Mouse (Mus musculus) embryonic facial prominence, embryonic 14.5 days (tissue): ENCODE results near the gene Cers2. TPM values are rescaled to one million over a fixed set of nuclear protein-coding genes. Genes with fewer than 3 reads are reported as not detected.

Experiments
- ATAC-seq: fragments of 200-750 bp; cut with Nextera tagmentation; 2 replicates; pipeline ENCODE4 v1.8.0; 2017; ENCODE audit warnings: low read depth, moderate number of reproducible peaks, moderate TSS enrichment
- DNase-seq: peaks from one replicate; pipeline ENCODE4 v3.0.0-alpha.2; 2015; ENCODE audit warnings: low spot score
- H3K27ac ChIP-seq: fragments of 300-500 bp; sonication (generic); replicated peaks from 2 replicates; pipeline ENCODE4 v1.5.1; 2014; ENCODE audit warnings: low read depth, mild to moderate bottlenecking, low read length, moderate library complexity
- H3K27me3 ChIP-seq: fragments of 300-500 bp; sonication (generic); replicated peaks from 2 replicates; pipeline ENCODE4 v1.6.1; 2014; ENCODE audit warnings: low read length; ENCODE audit not compliant: control insufficient read depth, insufficient read depth
- H3K36me3 ChIP-seq: fragments of 300-500 bp; sonication (generic); 2 replicates; pipeline ENCODE4 v1.6.1; 2014; ENCODE audit warnings: low read length, mixed read lengths; ENCODE audit not compliant: control insufficient read depth, insufficient read depth
- H3K4me1 ChIP-seq: fragments of 300-500 bp; sonication (generic); 2 replicates; pipeline ENCODE4 v1.6.1; 2014; ENCODE audit warnings: antibody characterized with exemption, low read length; ENCODE audit not compliant: control insufficient read depth, insufficient read depth
- H3K4me2 ChIP-seq: fragments of 300-500 bp; sonication (generic); 2 replicates; pipeline ENCODE4 v1.6.1; 2014; ENCODE audit warnings: low read depth, mild to moderate bottlenecking, low read length, moderate library complexity, mixed read lengths
- H3K4me3 ChIP-seq: fragments of 300-500 bp; sonication (generic); 2 replicates; pipeline ENCODE4 v1.5.1; 2014; ENCODE audit warnings: low read depth, mild to moderate bottlenecking, low read length
- H3K9ac ChIP-seq: fragments of 300-500 bp; sonication (generic); 2 replicates; pipeline ENCODE4 v1.6.1; 2014; ENCODE audit warnings: low read depth, mild to moderate bottlenecking, low read length, moderate library complexity, mixed read lengths
- H3K9me3 ChIP-seq: fragments of 300-500 bp; sonication (generic); 2 replicates; pipeline ENCODE4 v1.6.1; 2016; ENCODE audit warnings: low read length; ENCODE audit not compliant: control insufficient read depth
- WGBS: fragments of 180-500 bp; shearing (Covaris S2); extraction: QIAGEN DNeasy Blood & Tissue Kit; methylation state at CpG from one replicate; pipeline ENCODE4 v1.1.7; 2014; 5-methylcytosine and 5-hydroxymethylcytosine counted together
- polyA plus RNA-seq: library from polyadenylated mRNA; unstranded; fragments of >200 nt; fragmentation: Nextera tagmentation; extraction: Ambion mirVana; gene quantifications from 2 replicates; pipeline ENCODE4 v1.2.1, GENCODE M21; 2014

The Cers2 gene
- polyA plus RNA-seq, 1 experiment from 2014 or later, result 133 TPM

DNA sequence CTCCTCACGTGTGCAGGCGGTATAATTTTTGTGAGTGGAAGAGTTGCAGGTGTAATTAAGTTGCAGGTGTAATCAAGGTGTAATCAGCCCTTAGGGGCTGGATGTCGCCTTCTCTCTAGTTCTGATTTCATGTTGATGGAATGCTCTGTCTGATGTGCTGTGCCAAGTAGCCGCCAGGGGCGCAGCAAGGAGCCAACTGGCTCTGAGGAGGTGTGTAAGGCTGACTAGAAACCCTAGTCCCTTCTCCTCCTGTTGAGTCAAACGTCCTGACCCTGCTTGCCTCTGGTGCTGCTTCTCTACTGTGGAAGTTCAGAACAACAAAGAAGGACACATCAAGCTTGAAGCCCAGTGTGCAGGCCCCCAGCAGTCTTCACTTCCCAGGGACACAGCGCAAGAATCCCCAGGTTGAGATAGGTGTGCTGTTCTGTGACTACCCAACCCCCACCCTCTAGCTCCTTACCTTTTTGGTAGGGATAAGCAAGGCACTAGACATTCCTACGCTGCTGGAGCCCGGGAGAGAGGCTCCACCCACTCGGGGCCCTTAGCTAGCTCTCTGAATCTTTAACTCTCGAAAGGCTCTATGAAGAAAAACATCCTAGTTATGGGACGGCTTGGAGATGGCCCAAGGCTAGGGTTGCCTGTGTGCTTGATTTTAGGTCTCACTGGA, 3.0 kb downstream of the Cers2 start:
- no peaks in the 10 kb centered on the region for H3K27me3 ChIP-seq
- H3K4me2 ChIP-seq, result peak overlapping the region; percentile 37
- ATAC-seq, result no peak; the same call in 1 of the 2 replicates
- peaks cover 40% of the 10 kb centered on the region for H3K36me3 ChIP-seq
- peaks cover 12% of the 10 kb centered on the region for H3K4me1 ChIP-seq
- no peaks in the 10 kb centered on the region for H3K9me3 ChIP-seq
- no peak overlapping the region; the same call in 1 of the 2 replicates for H3K27ac ChIP-seq
- DNase-seq, result peak; percentile 69
- H3K9ac ChIP-seq, result 0 out of 2 replicates have a peak overlapping the region, but pooled peaks have one; percentile 26
- H3K4me3 ChIP-seq, result peak overlapping the region; percentile 17
- WGBS, result 16% methylated on average over 12 of the region's 12 CpGs

DNA sequence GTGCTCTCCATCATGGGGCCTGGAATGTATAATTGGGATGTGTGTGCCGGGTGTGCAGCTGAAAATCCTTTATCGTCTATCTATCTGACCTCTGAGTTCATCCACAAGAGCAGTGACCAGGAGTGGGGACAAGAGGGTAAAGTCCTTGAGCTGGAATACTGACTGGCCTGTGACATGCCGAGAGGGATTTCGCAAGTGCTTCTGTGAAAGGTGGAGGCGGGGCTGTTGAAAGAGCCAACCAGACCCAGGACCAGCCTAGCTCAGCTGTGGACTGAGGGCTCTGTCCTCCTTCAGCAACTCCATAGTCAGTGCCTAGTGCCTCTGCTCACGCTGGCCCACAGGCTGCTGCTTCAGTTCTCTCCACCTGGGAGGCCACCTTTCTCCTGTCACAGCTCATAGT, 4.0 kb downstream of the Cers2 start:
- Histone ChIP-seq H3K27me3 (no peaks in the 10 kb centered on the region), H3K4me2 (no peak overlapping the region), H3K4me1 (peaks cover 12% of the 10 kb centered on the region), H3K9ac (no peak overlapping the region), H3K36me3 (peaks cover 49% of the 10 kb centered on the region), H3K27ac (no peak overlapping the region), H3K4me3 (no peak overlapping the region), H3K9me3 (no peaks in the 10 kb centered on the region)
- ATAC-seq (no peak), DNase-seq (no peak)
- WGBS, result 55% methylated on average over 6 of the region's 6 CpGs

DNA sequence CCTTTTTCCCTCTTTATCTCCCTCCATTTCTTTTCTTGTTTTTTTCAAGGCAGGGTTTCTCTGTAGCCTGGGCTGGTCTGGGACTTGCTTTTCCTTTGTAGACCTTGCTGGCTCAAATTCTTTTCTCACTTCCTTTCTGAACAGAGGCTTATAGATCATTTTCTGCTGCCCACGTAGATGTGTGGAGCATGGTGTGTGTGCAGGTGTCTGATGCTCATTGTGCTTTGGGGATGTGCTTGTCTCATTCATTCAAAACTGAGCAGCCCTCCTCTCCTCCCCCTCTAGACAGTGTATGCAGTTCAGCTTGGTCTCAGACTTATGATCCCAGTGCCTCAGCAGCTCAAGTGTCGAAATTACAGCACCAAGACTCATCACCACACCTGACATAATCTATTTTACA, 4.5 kb downstream of the Cers2 start:
- Histone ChIP-seq H3K27ac (no peak overlapping the region), H3K36me3 (peaks cover 55% of the 10 kb centered on the region)

DNA sequence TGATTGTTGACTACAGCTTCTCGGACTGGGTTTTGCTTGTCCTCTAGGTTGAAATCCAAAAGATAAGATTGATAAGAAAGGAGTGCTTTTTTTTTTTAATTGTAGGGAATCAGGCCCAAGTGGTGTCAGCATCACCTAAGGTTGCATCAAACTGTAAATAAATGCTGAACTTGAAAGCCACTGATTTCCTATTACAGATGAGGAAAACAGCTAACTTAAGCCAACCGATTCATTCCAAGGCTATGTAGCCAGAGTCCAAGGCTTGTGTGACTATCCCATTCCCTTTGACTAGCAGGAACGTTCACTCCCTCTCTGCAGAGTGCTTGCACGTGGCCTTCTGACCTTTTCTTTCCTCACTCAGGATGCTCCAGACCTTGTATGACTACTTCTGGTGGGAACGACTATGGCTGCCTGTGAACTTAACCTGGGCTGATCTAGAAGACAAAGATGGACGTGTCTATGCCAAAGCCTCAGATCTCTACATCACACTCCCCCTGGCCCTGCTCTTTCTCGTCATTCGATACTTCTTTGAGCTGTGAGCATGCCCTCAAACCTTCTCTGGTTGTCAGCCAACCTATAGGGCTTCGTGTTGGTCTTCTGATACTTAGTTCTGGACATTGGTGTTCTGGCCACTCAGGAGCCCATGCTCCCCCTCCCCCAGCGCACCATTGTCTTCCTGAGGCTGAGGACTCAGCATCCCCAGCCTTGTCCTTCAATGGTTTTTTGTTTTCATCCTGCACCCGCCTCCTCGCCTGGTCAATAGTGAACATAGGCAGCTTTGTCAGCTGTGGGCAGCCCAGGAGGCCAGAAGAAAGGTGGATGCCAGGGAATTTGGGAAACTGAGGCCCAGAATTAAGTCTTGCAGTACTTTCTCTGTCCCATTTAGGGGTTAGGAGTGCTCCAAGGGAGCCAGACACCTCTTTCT, 5.4 kb downstream of the Cers2 start:
- Histone ChIP-seq H3K9me3 (no peaks in the 10 kb centered on the region), H3K4me1 (peaks cover 12% of the 10 kb centered on the region), H3K4me2 (no peak overlapping the region), H3K27me3 (no peaks in the 10 kb centered on the region), H3K27ac (no peak overlapping the region), H3K9ac (no peak overlapping the region), H3K4me3 (no peak overlapping the region), H3K36me3 (peaks cover 64% of the 10 kb centered on the region)
- DNase-seq, result no peak
- ATAC-seq, result no peak
- WGBS, result 68% methylated on average over 12 of the region's 12 CpGs

More for the DNA sequence above, 4.5 kb downstream of the Cers2 start:
- DNase-seq, result no peak
- Histone ChIP-seq H3K27me3 (no peaks in the 10 kb centered on the region), H3K9ac (0 out of 2 replicates have a peak overlapping the region, but pooled peaks have one; percentile 10), H3K4me3 (no peak overlapping the region), H3K4me1 (peaks cover 12% of the 10 kb centered on the region), H3K9me3 (no peaks in the 10 kb centered on the region), H3K4me2 (no peak overlapping the region)
- WGBS, result 67% methylated on average over 2 of the region's 2 CpGs
- ATAC-seq, result no peak

DNA sequence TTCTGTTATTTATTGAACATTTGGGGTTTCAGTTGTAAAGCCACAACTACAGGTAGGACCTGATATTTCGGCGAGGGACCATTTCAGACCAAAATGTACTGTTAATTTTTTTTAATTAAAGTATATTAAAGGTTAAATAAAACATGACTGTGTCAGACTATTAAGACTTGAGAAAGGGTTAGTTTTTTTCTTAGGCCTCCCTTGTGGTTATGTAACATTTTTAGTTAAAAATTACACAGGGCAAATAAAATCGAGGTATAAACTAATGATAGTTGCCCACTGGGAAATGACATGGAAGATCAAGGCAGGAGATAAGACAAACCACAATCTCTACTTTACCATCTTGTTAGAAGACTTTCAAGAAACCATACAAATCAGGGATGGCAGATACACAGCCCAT, 8.8 kb downstream of the Cers2 start:
- Histone ChIP-seq H3K4me3 (no peak overlapping the region), H3K4me2 (no peak overlapping the region), H3K4me1 (no peaks in the 10 kb centered on the region), H3K36me3 (peaks cover 98% of the 10 kb centered on the region), H3K9ac (no peak overlapping the region), H3K9me3 (no peaks in the 10 kb centered on the region), H3K27me3 (no peaks in the 10 kb centered on the region), H3K27ac (no peak overlapping the region)
- DNase-seq (no peak), ATAC-seq (no peak)
- WGBS, result 90% methylated on average over 3 of the region's 3 CpGs

DNA sequence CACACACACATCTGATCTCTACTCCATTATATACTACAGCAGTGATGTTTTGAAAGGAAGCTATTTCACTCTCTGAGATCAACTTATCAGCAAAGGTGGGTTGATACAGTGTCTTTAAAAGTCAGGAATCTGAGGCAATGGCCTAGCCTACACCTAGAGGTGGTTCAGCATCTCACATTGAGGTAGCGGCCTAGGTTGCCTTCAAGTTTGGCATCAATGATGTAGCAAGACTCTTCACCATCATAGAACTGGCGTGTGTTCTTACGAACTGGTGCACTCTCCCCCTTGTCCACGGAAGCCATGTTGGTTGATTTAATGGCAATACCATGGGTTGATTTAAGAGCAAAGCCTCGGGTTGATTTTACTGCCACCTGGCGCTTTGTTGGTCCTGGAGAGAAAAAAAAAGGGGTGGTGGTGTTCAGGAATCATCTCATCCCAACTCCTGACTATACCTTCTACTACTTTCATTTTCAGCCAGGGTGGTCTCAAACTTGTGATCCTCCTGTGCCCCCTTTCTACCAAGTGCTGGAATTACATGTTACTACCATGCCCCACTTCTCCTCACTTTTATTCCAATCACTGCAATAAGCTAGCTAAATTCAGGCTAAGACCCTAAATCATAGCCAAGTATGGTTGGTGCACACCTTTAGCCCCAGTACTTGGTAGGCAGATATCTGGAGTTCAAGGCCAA, 10.0 kb downstream of the Cers2 start:
- no peak for ATAC-seq
- Histone ChIP-seq H3K27ac (no peak overlapping the region), H3K36me3 (peaks cover 99% of the 10 kb centered on the region), H3K4me2 (no peak overlapping the region), H3K9me3 (no peaks in the 10 kb centered on the region), H3K9ac (no peak overlapping the region), H3K4me3 (no peak overlapping the region), H3K4me1 (no peaks in the 10 kb centered on the region), H3K27me3 (no peaks in the 10 kb centered on the region)
- DNase-seq, result no peak
- WGBS, result 91% methylated on average over 6 of the region's 6 CpGs

DNA sequence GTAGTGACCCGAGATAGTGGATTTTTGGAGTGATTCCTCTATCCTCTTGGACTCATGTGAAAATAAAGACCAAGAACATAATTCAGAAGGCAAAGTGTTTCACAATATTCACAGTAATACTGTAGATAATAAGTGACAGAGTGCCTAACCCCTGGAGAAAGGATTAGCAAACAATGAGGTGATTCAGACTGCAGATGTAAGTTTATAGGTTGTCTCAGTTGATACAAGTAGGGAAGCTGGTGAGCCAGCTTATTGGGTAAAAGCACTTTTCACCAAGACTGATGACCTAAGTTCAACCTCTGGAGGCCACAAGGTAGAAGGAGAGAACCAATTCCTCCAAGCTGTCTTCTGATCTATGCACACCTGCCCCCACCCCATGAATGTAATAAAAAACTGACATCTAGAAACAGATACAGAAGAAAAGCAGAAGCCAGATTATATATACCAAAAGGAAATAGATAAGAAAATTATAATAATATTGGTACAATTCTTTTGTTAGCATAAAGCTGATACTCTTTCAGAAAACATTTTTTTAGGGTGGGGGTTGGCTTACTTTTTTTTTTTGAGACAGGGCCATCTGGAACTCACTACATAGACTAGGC, 14.3 kb downstream of the Cers2 start:
- Histone ChIP-seq H3K27me3 (no peaks in the 10 kb centered on the region), H3K4me2 (no peak overlapping the region), H3K4me3 (no peak overlapping the region), H3K9me3 (no peaks in the 10 kb centered on the region), H3K4me1 (no peaks in the 10 kb centered on the region), H3K27ac (no peak overlapping the region), H3K36me3 (peaks cover 98% of the 10 kb centered on the region), H3K9ac (no peak overlapping the region)
- DNase-seq, result no peak
- ATAC-seq, result no peak
- WGBS, result 87% methylated on average over 1 of the region's 1 CpGs

DNA sequence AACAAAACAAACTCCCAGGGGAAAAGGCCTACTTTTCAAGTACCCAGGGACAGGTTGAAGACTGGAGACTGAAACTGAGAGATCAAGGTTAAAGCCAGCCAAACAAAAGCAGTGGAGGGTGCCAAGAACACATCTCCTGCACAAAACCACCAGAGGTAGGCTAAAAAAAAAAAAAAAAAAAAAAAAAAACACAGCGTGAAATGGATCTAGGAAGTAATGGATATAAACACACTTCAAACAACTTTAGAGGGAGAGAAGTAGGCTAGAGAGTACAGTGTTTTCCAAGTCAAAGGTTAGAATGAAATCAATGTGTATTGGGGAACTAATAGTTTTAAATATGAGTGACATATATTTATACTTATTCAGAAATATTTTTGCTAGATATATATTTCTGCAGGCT, 16.9 kb downstream of the Cers2 start:
- Histone ChIP-seq H3K9me3 (no peaks in the 10 kb centered on the region), H3K36me3 (peaks cover 97% of the 10 kb centered on the region), H3K27me3 (no peaks in the 10 kb centered on the region), H3K4me3 (no peak overlapping the region), H3K27ac (no peak overlapping the region), H3K9ac (no peak overlapping the region), H3K4me1 (no peaks in the 10 kb centered on the region), H3K4me2 (no peak overlapping the region)
- WGBS, result no CpG with 5 or more reads among the region's 1 CpGs
- DNase-seq, result no peak
- no peak for ATAC-seq
